Mouse (Mus musculus) heart, postnatal 36 days (tissue): Measurements from ENCODE around the gene Tmprss4. TPM values are rescaled to one million over a fixed set of nuclear protein-coding genes. Genes with fewer than 3 reads are reported as not detected.

ENCODE experiments used
- DNase-seq, 2 experiments: peaks; one replicate each; pipeline ENCODE4 v3.0.0; 2021 to 2022
- intact Hi-C: fragments of 180-260 bp; cut with DNase I; formaldehyde crosslinking; loops from one replicate; pipeline ENCODE4 v1.15.1; 2025
- total RNA-seq, 2 experiments: library from RNA; stranded (reverse); gene quantifications; 2 replicates each; pipeline ENCODE4 v1.2.3; 2021

The Tmprss4 gene
- total RNA-seq, 2 experiments from 2014 or later: not detected

- intact Hi-C loops: no loop called here
- no peak for DNase-seq
These were observed 2.5 kb downstream of the Tmprss4 start for GRCm38 (mm10) chr9:45201319-45201947.

DNA sequence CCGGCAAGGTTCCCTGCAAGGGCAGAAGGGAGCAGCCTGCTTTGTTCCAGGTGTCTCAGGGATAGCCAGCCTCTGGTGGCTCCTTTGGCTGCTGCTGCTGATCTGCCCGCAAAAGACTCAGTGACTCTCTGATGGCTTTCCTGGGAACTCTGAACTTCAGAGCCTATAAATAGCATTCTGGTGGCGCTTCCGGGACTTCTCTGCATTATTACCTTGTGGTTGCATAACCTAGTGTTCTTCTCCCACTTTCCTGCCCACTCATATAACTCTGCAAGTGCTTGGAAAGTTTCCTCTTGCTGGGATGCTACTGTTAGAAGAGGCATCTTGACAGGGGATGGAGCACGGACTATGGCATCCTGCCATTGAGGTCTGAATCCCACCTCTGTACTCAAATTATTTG lies 6.3 kb downstream of the Tmprss4 start:
- intact Hi-C loops: no loop called here
- DNase-seq: no peak

DNA sequence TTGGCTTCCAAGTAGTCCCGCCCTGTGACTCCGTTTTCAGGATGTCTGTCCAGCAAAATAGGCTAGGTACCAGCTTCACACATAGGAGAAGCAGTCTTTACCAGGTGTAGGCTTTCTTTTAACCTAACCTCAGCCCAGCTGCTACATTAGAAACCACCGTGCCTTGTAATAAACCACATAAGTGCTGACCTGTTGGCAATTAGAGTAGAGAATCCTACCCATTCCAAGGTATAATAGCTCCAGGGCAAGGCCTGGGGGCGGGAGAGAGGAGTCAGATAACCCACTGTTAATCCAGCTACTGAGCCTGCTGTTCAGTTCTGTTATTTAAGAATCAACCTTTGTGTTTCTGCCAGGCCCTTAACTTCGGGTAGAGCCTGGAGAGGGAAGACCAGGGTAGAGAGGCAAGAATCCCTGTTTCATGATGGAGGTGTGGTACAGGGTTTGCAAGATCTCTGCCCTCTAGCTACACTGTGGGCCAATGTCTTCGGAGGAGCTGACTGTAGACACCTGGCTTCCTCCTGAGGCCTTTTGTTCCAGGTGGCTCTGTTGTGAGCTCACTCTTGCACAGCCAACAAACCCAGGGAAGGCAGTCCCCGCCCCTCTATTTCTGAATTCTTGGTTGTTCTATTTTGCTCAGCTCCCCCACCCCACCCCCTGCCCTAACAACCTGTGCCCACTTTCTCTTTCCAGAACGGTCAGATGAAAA lies 7.6 kb downstream of the Tmprss4 start:
- intact Hi-C loops: no loop called here
- DNase-seq: no peak

DNA sequence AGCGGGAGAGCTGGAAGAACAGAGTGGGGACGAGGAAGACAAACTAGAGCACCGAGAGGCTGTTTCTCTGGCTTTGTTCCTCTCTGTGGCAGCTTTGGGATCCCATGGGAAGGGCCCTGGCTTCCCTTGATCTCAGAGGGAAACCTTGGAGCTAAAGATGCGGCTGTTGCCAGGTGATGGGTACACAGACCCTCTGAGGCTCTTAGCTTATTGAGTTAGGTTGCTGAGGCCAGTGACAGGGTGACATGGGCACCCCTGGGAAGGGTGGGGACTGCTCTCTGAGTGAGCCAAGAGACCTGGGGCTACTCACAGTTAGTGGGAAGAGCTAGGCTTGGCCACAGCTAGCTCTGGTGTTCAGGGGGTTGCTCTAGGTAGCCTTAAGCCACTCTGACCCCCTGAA lies 8.4 kb downstream of the Tmprss4 start:
- DNase-seq: no peak
- intact Hi-C loops: no loop called here

DNA sequence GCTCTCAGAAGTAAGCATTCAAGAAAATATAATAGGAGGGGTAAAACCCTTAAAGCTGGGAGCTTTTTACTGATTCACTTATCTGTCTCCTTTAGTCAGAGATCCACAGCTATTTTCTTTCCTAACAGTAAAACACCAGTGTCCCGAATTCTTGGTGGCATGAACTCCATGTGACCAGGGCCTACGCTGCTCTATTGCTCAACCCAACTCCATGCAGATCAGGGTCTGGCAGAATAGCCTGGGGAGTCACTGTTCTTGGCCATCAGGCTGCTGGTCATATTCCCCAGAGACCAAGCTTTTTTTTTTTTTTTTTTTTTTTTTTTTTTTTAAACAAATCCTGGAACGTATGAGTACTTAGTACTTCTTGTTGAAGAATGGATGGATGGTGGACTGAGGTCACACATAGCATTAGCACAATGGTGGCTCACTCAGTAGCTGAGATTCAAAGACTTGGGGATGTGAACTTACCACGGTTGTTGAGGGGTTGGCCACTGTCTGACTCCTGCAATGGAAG lies 14.2 kb downstream of the Tmprss4 start:
- DNase-seq: no peak
- intact Hi-C loops: no loop called here

GRCm38 (mm10) chr9:45188570-45189563 lies 15.0 kb downstream of the Tmprss4 start:
- intact Hi-C loops: no loop called here

GRCm38 (mm10) chr9:45185250-45185649 lies 18.6 kb downstream of the Tmprss4 start:
- no peak for DNase-seq
- intact Hi-C loops: no loop called here

More at GRCm38 (mm10) chr9:45188570-45189563, 15.0 kb downstream of the Tmprss4 start:
- DNase-seq: no peak

- intact Hi-C loops: no loop called here
- no peak for DNase-seq
These were observed 20.6 kb downstream of the Tmprss4 start for GRCm38 (mm10) chr9:45183266-45183665.

DNA sequence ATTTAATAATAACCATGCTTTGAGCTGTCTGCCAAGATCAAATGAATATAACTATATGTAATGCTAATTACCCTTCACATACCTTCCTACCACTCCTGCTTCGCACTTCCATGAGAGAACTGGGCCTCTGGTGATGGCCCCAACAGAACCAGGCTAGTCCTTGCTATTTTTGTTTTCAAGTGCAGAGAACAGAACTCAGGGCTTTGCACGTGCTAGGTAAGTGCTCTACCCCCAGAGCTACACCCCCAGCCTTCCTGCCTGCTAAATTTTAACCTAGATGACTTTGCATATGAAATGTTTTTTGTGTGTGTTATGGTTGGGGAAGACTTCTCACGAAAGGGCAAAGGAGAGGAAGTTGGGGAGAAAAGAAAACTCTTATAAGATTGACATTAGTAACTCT lies 21.4 kb downstream of the Tmprss4 start:
- no peak for DNase-seq
- intact Hi-C loops: no loop called here

- intact Hi-C loops: no loop called here
- DNase-seq: no peak
These were observed 22.1 kb downstream of the Tmprss4 start, which contains the start of gene BC049352 for GRCm38 (mm10) chr9:45181770-45182169. Gene BC049352, plus strand, starts transcription at chr9:45182007.

DNA sequence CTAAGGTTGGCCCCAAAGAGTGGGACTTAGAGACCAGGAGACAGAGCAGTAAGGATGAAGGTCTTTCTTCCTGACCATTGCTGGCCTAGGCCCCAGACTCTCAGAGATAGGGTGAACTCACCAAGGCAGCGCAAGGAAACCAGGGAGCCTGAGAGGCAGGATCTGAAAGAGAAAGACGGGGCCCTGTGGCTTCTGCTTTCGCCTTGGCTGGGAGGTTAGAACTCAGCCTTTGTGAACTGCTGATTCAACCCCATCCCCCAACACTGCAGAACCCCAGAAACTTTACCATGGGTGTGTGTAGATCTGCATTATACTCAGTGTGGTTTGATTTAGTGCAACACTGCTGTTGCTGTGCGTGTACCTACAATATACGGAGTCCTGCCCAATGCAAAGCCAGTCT lies 24.6 kb downstream of the Tmprss4 start:
- intact Hi-C loops: no loop called here
- no peak for DNase-seq

- DNase-seq: no peak
- intact Hi-C loops: no loop called here
These were observed 30.4 kb downstream of the Tmprss4 start for GRCm38 (mm10) chr9:45173475-45173874.

DNA sequence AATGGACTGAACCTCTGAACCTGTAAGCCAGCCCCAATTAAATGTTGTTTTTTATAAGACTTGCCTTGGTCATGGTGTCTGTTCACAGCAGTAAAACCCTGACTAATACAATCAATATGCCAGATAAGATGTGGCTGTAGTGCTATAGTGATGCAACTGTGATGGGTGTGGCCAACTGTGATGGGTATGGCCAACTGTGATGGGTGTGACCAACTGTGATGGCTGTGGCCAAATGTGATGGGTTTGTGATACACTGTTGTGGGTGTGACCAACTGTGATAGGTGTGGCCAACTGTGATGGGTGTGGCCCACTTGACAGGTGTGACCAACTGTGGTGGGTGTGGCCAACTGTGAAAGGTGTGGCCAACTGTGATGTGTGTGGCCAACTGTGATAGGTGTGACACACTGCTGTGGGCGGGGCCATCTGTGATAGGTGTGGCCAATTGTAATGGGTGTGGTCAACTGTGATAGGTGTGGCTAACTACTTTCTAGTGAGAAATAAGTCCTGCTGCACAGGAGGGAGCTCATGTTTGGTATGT lies 32.8 kb downstream of the Tmprss4 start:
- intact Hi-C loops: no loop called here
- DNase-seq: no peak

GRCm38 (mm10) chr9:45170150-45170549 lies 33.7 kb downstream of the Tmprss4 start:
- no peak for DNase-seq
- intact Hi-C loops: no loop called here

DNA sequence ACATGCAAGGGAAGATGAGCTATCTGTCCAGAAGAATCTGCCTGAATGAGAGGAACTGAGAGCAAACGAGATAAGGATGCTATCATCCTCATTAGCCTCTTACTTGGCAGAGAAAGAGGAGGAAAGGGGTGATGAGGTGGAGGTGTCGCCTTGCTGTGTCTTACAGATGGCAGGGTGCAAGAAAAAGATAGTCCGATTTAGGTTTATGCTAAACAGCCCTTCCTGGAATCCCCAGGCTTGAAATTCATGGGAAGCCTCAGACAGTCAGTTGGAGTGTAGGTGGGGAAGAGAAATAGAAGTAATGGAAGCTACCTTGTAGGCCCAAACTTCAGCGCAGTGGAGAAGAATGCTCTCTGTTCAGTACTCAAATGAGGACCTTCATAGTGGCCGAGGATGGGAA lies 36.0 kb downstream of the Tmprss4 start:
- no peak for DNase-seq
- intact Hi-C loops: no loop called here

GRCm38 (mm10) chr9:45153361-45153760 lies 50.5 kb downstream of the Tmprss4 start:
- intact Hi-C loops: no loop called here
- DNase-seq: no peak

- intact Hi-C loops: no loop called here
These were observed 53.0 kb downstream of the Tmprss4 start for GRCm38 (mm10) chr9:45150933-45151332.

GRCm38 (mm10) chr9:45146267-45146597 lies 57.7 kb downstream of the Tmprss4 start:
- DNase-seq: peak; percentile 68 to 75
- intact Hi-C loops: loop anchor here (1.0 to 5.0 kb wide), 3 partner anchors 25 to 179 kb away; partner anchors contain the start of gene Ube4a

More at GRCm38 (mm10) chr9:45150933-45151332, 53.0 kb downstream of the Tmprss4 start:
- no peak for DNase-seq

GRCm38 (mm10) chr9:45145533-45146266 lies 58.2 kb downstream of the Tmprss4 start:
- no peak for DNase-seq
- intact Hi-C loops: loop anchor here (1.0 to 5.0 kb wide), 3 partner anchors 24 to 178 kb away; partner anchors contain the start of gene Ube4a

DNA sequence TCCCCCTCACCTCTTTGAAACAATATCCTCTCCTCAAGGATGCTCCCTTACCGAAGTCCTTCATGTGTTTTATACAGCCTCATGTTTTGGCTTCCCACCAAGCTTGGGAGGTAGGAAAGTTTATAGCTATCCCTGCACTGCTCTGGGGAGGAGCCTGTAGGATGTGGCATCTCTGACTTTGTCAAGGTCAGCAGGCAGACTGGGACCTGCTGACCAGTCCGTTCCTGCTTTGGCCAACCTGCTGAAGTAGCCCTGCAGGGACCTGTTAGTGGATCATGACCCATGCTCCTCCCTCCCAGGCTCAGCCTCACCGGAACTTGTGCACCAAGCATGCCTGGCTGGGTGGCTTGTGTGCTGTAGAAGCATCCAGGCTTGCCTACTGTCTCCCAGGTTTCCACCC lies 61.2 kb downstream of the Tmprss4 start:
- no peak for DNase-seq
- intact Hi-C loops: no loop called here
